Mouse (Mus musculus) myocyte (in vitro differentiated cells): ENCODE data around the gene Dusp13.

Source experiments
- E2F4 ChIP-seq: IDR thresholded peaks from one replicate; pipeline ENCODE4 v1.6.1; 2011; ENCODE audit warnings: mild to moderate bottlenecking, control low read depth, moderate library complexity; ENCODE audit not compliant: insufficient read depth
- MAX ChIP-seq: IDR thresholded peaks from one replicate; pipeline ENCODE4 v1.6.1; 2011; ENCODE audit warnings: low read depth, mild to moderate bottlenecking, control low read depth
- MYOD1 ChIP-seq, 3 experiments: IDR thresholded peaks; one replicate each; pipeline ENCODE4 v1.6.1; 2011; ENCODE audit warnings: control low read depth in 2 of 3, low read depth in 2 of 3, mild to moderate bottlenecking in 2 of 3, moderate library complexity in 1 of 3; ENCODE audit not compliant: insufficient read length in 2 of 3, control insufficient read depth in 1 of 3
- MYOG ChIP-seq, 3 experiments: IDR thresholded peaks; one replicate each; pipeline ENCODE4 v1.6.1; 2011; ENCODE audit warnings: control low read depth in 2 of 3, low read depth in 2 of 3, mild to moderate bottlenecking in 2 of 3; ENCODE audit not compliant: insufficient read length in 2 of 3, control insufficient read depth in 1 of 3, insufficient read depth in 1 of 3
- POLR2A ChIP-seq: IDR thresholded peaks from one replicate; pipeline ENCODE4 v1.6.1; 2011; ENCODE audit warnings: low read depth, mild to moderate bottlenecking, control low read depth, moderate library complexity; ENCODE audit not compliant: insufficient read length
- POLR2AphosphoS2 ChIP-seq: IDR thresholded peaks from one replicate; pipeline ENCODE4 v1.6.1; 2011; ENCODE audit warnings: low read depth, control low read depth; ENCODE audit not compliant: insufficient read length

GRCm38 (mm10) chr14:21744169-21744568, 6.8 kb downstream of the Dusp13 start:
- TF ChIP-seq MAX = no peak
- TF ChIP-seq MYOD1 (IDR thresholded peaks at IDR 0.05; ENCODE audit: control insufficient read depth in 1 of 3, insufficient read length in 2 of 3, low read depth in 2 of 3) = peak in 2 of 3 experiments; percentile 46 to 63
- TF ChIP-seq POLR2A = no peak
- peak in 1 of 3 experiments; percentile 65 for TF ChIP-seq MYOG (IDR thresholded peaks at IDR 0.05; ENCODE audit: control insufficient read depth in 1 of 3, insufficient read depth in 1 of 3, insufficient read length in 2 of 3, low read depth in 2 of 3)
- no peak for TF ChIP-seq POLR2AphosphoS2
- no peak for TF ChIP-seq E2F4
